Mouse (Mus musculus): ENCODE data around the gene Clcn5.

Clcn5 gene

DNA sequence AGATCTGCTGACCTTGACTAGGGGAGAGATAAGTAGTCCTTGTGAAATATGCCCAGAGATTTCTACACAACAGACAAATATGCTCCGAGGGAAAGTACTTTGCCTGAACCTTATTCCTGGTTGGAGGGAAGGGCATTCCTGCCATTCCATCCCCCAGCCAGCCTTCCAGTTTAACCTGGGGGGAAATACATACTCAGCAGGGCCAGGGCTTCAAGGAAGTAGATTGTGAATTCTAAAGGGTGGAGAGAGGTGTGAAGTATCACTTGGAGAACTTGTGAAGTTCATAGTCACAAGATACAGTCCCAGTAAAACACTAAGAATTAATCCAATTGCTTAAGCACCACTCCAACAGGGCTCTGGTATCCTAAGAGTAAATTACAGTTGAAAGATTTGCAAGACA is 121.3 kb downstream of the Clcn5 start:
- no peak for DNase-seq (ENCODE audit: low spot score in 2 of 2)

- no peak for DNase-seq (ENCODE audit: low spot score in 2 of 2)
These were observed 128.3 kb downstream of the Clcn5 start for GRCm38 (mm10) chrX:7190816-7191215.

DNA sequence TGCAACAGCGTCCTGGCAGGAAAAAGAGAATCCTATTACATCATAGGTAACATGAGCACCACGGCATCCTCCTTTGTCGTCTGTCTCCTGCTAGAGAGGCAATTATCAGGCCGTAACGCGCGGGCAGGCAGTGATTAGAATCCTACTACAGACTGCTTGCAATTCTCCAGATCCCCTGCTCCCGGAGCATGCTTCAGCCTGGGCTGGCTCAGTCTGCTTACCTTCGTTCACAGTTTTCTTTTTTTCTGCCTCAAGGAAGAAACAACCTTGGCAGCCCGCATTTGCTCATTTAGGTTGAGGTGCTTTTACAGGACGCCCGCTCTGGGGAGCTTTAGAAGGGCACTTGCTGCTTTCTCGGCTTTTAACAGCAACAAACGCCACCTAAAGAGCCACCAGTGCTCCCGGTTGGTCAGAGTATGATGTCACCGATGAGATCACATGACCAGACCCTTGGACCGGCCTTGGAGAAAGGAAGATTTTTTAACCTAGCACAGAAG is 130.8 kb downstream of the Clcn5 start:
- peak; percentile 13 to 28 for DNase-seq (ENCODE audit: low spot score in 2 of 2)

DNA sequence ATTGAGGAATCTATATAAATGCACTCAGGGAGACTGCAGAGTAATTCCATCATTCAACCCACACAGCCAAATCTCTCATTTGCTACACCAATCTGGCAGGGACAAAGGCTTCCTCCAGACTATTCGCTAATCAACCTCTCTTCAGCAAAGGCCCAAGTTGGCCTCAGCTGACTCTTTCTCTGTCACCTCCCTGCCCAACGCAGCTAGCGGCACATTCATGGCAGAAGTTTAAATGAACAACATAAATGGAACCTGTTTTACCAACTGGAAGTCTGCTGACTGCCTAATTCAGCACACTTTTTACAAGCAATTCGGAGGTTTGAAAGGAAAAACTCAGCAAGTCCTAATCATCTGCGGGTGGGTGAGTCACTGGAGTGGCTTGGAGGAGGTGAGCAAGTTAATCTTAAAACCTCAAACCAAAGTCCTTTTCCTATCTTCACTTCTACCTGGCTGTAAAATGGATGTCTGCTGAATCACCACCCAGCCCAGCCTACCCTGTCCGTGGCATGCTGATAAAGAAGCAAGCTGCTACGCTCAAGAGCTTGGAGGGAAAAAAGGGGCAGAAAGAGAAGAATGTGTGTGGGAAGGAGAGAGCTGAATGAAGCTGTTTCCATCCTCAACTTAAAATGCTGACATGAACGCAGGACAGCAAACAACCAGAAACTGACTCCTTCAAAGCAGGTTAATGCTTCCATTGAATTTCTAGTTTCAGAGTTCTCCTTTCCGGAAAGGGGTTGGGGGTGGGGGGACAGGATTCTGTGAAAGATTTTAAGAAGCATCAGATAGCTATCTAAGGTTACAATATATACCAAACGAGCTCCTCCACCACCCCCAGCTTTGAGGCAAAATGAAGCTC is 131.5 kb downstream of the Clcn5 start:
- DNase-seq (ENCODE audit: low spot score in 2 of 2) = peak in 1 of 2 experiments; percentile 6

DNA sequence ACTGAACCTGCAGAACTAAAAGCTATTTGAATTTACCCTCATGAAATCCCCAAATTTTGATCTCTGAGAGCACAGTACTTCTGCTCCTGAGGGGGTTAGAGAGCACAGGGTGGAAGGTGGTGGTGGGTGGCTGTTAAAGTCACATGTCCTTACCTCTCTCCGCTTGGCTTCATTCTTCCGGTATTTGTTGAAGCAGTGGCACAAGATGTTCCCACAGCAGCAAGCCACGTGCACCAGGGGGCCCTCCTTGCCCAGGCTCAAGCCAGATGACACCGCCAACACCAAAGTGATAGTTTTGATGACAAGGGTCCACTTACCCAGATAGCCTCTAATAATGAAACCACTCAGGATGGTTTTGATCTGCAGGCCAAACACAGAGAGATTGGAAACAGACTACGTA is 149.0 kb downstream of the Clcn5 start:
- DNase-seq (ENCODE audit: low spot score in 2 of 2) = no peak

GRCm38 (mm10) chrX:7168799-7169198 is 150.4 kb downstream of the Clcn5 start:
- DNase-seq (ENCODE audit: low spot score in 2 of 2) = no peak

DNA sequence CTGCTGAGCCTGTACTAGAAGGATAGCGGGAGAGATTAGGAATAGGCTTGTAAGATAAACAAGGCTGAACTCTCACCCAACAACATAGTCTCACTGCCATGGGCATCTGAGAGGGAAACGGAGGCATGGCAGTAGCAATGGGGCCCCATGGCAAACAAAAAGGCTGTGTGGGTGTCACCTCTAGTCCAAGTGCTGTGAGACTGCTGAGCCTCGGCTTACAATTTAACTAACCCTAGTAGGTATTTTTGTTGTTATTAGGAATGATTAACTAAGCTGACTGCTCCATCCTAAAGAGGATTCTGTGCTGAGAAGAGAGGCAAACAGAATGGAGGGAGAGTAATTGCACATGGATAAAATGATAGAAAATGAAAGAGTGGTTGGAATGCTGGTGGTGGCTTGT is 161.2 kb downstream of the Clcn5 start:
- no peak for DNase-seq (ENCODE audit: low spot score in 2 of 2)

GRCm38 (mm10) chrX:7156026-7156732 is 163.0 kb downstream of the Clcn5 start:
- no peak for DNase-seq (ENCODE audit: low spot score in 2 of 2)

GRCm38 (mm10) chrX:7150129-7150528 is 169.0 kb downstream of the Clcn5 start:
- no peak for DNase-seq (ENCODE audit: low spot score in 2 of 2)

DNA sequence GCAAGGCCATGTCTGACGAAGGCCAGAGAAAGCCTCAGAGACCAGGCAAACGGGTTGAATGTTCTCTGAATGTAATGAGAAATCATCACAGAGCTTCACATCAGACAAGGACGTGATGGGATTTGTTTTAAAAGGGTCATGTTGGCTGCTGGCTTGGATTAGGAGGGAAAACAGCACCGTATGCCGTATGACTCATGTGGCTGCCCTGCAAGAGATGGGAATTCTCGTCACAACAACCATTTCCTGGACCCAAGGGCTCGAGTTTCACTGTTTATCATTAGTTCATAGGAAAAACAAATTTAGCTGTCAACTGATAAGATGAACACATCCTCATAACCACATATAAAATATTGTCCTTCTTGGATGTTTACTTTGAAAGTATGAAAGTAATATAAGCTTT is 173.0 kb downstream of the Clcn5 start:
- DNase-seq (ENCODE audit: low spot score in 2 of 2) = no peak

GRCm38 (mm10) chrX:7121618-7122280 is 197.4 kb downstream of the Clcn5 start:
- DNase-seq (ENCODE audit: low spot score in 2 of 2) = no peak

GRCm38 (mm10) chrX:7114885-7115284 is 204.3 kb downstream of the Clcn5 start:
- DNase-seq (ENCODE audit: low spot score in 2 of 2) = no peak
